Mouse (Mus musculus): ENCODE measurements around the gene Ttc41. TPM values are rescaled to one million over a fixed set of nuclear protein-coding genes. Genes with fewer than 3 reads are reported as not detected.
A peak's percentile ranks its signal among the peaks of the same experiment; 100 is the strongest.
"Not testable (repeated sequence)": the region's sequence is repeated elsewhere in the genome, so short reads cannot be mapped to it uniquely, and the experiment has no call there.

Gene Ttc41
- polyA plus RNA-seq (2015; fragmentation: Nextera tagmentation; extraction: Ambion mirVana), result 0.32 and 0.42 TPM in 2 replicates

- under 1% methylated on average over 51 of the region's 51 CpGs for WGBS (ENCODE audit: insufficient replicate concordance)
- Histone ChIP-seq H3K4me2 (ENCODE audit: low read depth, low read length) (peak within 1 kb of the TSS; percentile 85), H3K4me3 (ENCODE audit: low read depth, low read length) (peak within 1 kb of the TSS; percentile 91), H3K27ac (ENCODE audit: low read length) (peak within 1 kb of the TSS; percentile 95), H3K9ac (ENCODE audit: low read depth, low read length) (peak within 1 kb of the TSS; percentile 91), H3K4me1 (ENCODE audit: control insufficient read depth, low read depth, low read length) (peaks cover 35% of the 10 kb centered on the region), H3K36me3 (ENCODE audit: control insufficient read depth, insufficient read depth) (peaks cover 21% of the 10 kb centered on the region), H3K27me3 (ENCODE audit: control insufficient read depth, insufficient read depth, low read depth, low read length) (no peaks in the 10 kb centered on the region), H3K9me3 (replicated peaks; ENCODE audit: control insufficient read depth, low read length) (no peaks in the 10 kb centered on the region)
- ATAC-seq (ENCODE audit: low read depth), result peak; percentile 94
Observed at GRCm38 (mm10) chr10:86705318-86705921, at the start of gene Ttc41, which contains the start of gene Hsp90b1. Ttc41 (plus strand) TSS chr10:86705811. Hsp90b1 (minus strand) TSS chr10:86705509.

- WGBS (ENCODE audit: insufficient replicate concordance), result 64% methylated on average over 4 of the region's 4 CpGs
- not testable (repeated sequence) for H3K27me3 ChIP-seq (ENCODE audit: control insufficient read depth, insufficient read depth, low read depth, low read length); H3K4me1 ChIP-seq (ENCODE audit: control insufficient read depth, low read depth, low read length); H3K27ac ChIP-seq (ENCODE audit: low read length); H3K4me2 ChIP-seq (ENCODE audit: low read depth, low read length); H3K4me3 ChIP-seq (ENCODE audit: low read depth, low read length); H3K9ac ChIP-seq (ENCODE audit: low read depth, low read length); H3K9me3 ChIP-seq (replicated peaks; ENCODE audit: control insufficient read depth, low read length); H3K36me3 ChIP-seq (ENCODE audit: control insufficient read depth, insufficient read depth); ATAC-seq (ENCODE audit: low read depth)
Observed at GRCm38 (mm10) chr10:86670550-86670949, 35.1 kb upstream of the Ttc41 start.

- not testable (repeated sequence) for ATAC-seq (ENCODE audit: low read depth); H3K9ac ChIP-seq (ENCODE audit: low read depth, low read length)
Observed at GRCm38 (mm10) chr10:86684797-86685178, 20.8 kb upstream of the Ttc41 start.

GRCm38 (mm10) chr10:86685179-86686016, 20.2 kb upstream of the Ttc41 start:
- not testable (repeated sequence) for H3K9me3 ChIP-seq (replicated peaks; ENCODE audit: control insufficient read depth, low read length); H3K27me3 ChIP-seq (ENCODE audit: control insufficient read depth, insufficient read depth, low read depth, low read length); H3K4me1 ChIP-seq (ENCODE audit: control insufficient read depth, low read depth, low read length); H3K36me3 ChIP-seq (ENCODE audit: control insufficient read depth, insufficient read depth)
- Histone ChIP-seq H3K4me2 (ENCODE audit: low read depth, low read length) (peak overlapping the region; percentile 71), H3K9ac (ENCODE audit: low read depth, low read length) (peak overlapping the region; percentile 76), H3K27ac (ENCODE audit: low read length) (peak overlapping the region; percentile 45), H3K4me3 (ENCODE audit: low read depth, low read length) (peak overlapping the region; percentile 75)
- peak; percentile 89 for ATAC-seq (ENCODE audit: low read depth)
- WGBS (ENCODE audit: insufficient replicate concordance), result under 1% methylated on average over 53 of the region's 53 CpGs

More at GRCm38 (mm10) chr10:86684797-86685178, 20.8 kb upstream of the Ttc41 start:
- H3K36me3 ChIP-seq (ENCODE audit: control insufficient read depth, insufficient read depth); H3K4me1 ChIP-seq (ENCODE audit: control insufficient read depth, low read depth, low read length); H3K9me3 ChIP-seq (replicated peaks; ENCODE audit: control insufficient read depth, low read length); H3K27ac ChIP-seq (ENCODE audit: low read length); H3K27me3 ChIP-seq (ENCODE audit: control insufficient read depth, insufficient read depth, low read depth, low read length): not testable (repeated sequence)
- peak overlapping the region; percentile 71 for H3K4me2 ChIP-seq (ENCODE audit: low read depth, low read length)
- H3K4me3 ChIP-seq (ENCODE audit: low read depth, low read length), result peak overlapping the region; percentile 75
- 24% methylated on average over 2 of the region's 2 CpGs for WGBS (ENCODE audit: insufficient replicate concordance)

- not testable (repeated sequence) for H3K9me3 ChIP-seq (replicated peaks; ENCODE audit: control insufficient read depth, low read length); H3K27ac ChIP-seq (ENCODE audit: low read length); H3K4me1 ChIP-seq (ENCODE audit: control insufficient read depth, low read depth, low read length); H3K27me3 ChIP-seq (ENCODE audit: control insufficient read depth, insufficient read depth, low read depth, low read length); ATAC-seq (ENCODE audit: low read depth); H3K36me3 ChIP-seq (ENCODE audit: control insufficient read depth, insufficient read depth)
- peak overlapping the region; percentile 76 for H3K9ac ChIP-seq (ENCODE audit: low read depth, low read length)
- H3K4me2 ChIP-seq (ENCODE audit: low read depth, low read length), result peak overlapping the region; percentile 71
- peak overlapping the region; percentile 75 for H3K4me3 ChIP-seq (ENCODE audit: low read depth, low read length)
- 16% methylated on average over 9 of the region's 9 CpGs for WGBS (ENCODE audit: insufficient replicate concordance)
Observed at GRCm38 (mm10) chr10:86686017-86686360, 19.6 kb upstream of the Ttc41 start.

GRCm38 (mm10) chr10:86700251-86700650, 5.4 kb upstream of the Ttc41 start:
- no peaks in the 10 kb centered on the region for H3K27me3 ChIP-seq (ENCODE audit: control insufficient read depth, insufficient read depth, low read depth, low read length)
- no peaks in the 10 kb centered on the region for H3K9me3 ChIP-seq (replicated peaks; ENCODE audit: control insufficient read depth, low read length)
- H3K36me3 ChIP-seq (ENCODE audit: control insufficient read depth, insufficient read depth), result peaks cover 49% of the 10 kb centered on the region
- H3K9ac ChIP-seq (ENCODE audit: low read depth, low read length), result no peak overlapping the region
- H3K4me3 ChIP-seq (ENCODE audit: low read depth, low read length), result no peak overlapping the region
- no peak overlapping the region for H3K27ac ChIP-seq (ENCODE audit: low read length)
- 50% methylated on average over 3 of the region's 3 CpGs for WGBS (ENCODE audit: insufficient replicate concordance)
- 0 out of 2 replicates have a peak overlapping the region, but pooled peaks have one; percentile 3 for H3K4me2 ChIP-seq (ENCODE audit: low read depth, low read length)
- no peak for ATAC-seq (ENCODE audit: low read depth)
- H3K4me1 ChIP-seq (ENCODE audit: control insufficient read depth, low read depth, low read length), result peaks cover 27% of the 10 kb centered on the region

- peaks cover 27% of the 10 kb centered on the region for H3K4me1 ChIP-seq (ENCODE audit: control insufficient read depth, low read depth, low read length)
- H3K9me3 ChIP-seq (replicated peaks; ENCODE audit: control insufficient read depth, low read length), result no peaks in the 10 kb centered on the region
- 37% methylated on average over 3 of the region's 3 CpGs for whole genome bisulfite sequencing (ENCODE audit: insufficient replicate concordance)
- peaks cover 42% of the 10 kb centered on the region for H3K36me3 ChIP-seq (ENCODE audit: control insufficient read depth, insufficient read depth)
- H3K4me3 ChIP-seq (ENCODE audit: low read depth, low read length), result no peak overlapping the region
- no peaks in the 10 kb centered on the region for H3K27me3 ChIP-seq (ENCODE audit: control insufficient read depth, insufficient read depth, low read depth, low read length)
- no peak overlapping the region for H3K4me2 ChIP-seq (ENCODE audit: low read depth, low read length)
- no peak overlapping the region for H3K27ac ChIP-seq (ENCODE audit: low read length)
- no peak for ATAC-seq (ENCODE audit: low read depth)
- H3K9ac ChIP-seq (ENCODE audit: low read depth, low read length), result no peak overlapping the region
Observed at GRCm38 (mm10) chr10:86700973-86701372, 4.6 kb upstream of the Ttc41 start.

- 66% methylated on average over 4 of the region's 4 CpGs for WGBS (ENCODE audit: insufficient replicate concordance)
- peaks cover 34% of the 10 kb centered on the region for H3K4me1 ChIP-seq (ENCODE audit: control insufficient read depth, low read depth, low read length)
- H3K9ac ChIP-seq (ENCODE audit: low read depth, low read length), result no peak overlapping the region
- H3K4me3 ChIP-seq (ENCODE audit: low read depth, low read length), result no peak overlapping the region
- no peak for ATAC-seq (ENCODE audit: low read depth)
- H3K36me3 ChIP-seq (ENCODE audit: control insufficient read depth, insufficient read depth), result peaks cover 38% of the 10 kb centered on the region
- H3K27ac ChIP-seq (ENCODE audit: low read length), result no peak overlapping the region
- H3K9me3 ChIP-seq (replicated peaks; ENCODE audit: control insufficient read depth, low read length), result no peaks in the 10 kb centered on the region
- 0 out of 2 replicates have a peak overlapping the region, but pooled peaks have one; percentile 85 for H3K4me2 ChIP-seq (ENCODE audit: low read depth, low read length)
- no peaks in the 10 kb centered on the region for H3K27me3 ChIP-seq (ENCODE audit: control insufficient read depth, insufficient read depth, low read depth, low read length)
Observed at GRCm38 (mm10) chr10:86702312-86702920, 3.2 kb upstream of the Ttc41 start.
